Mouse (Mus musculus) kidney, embryonic 14.5 days (tissue): ENCODE results near the gene Olfr93. TPM values are rescaled to one million over a fixed set of nuclear protein-coding genes. Genes with fewer than 3 reads are reported as not detected.

Source experiments
- ATAC-seq: fragments of 200-750 bp; cut with Nextera tagmentation; 2 replicates; pipeline ENCODE4 v1.8.0; 2017; ENCODE audit warnings: moderate number of reproducible peaks, mild to moderate bottlenecking, moderate TSS enrichment, moderate library complexity; ENCODE audit not compliant: low FRiP score, low TSS enrichment
- H3K27ac ChIP-seq: fragments of 300-500 bp; sonication (generic); 2 replicates; pipeline ENCODE4 v1.5.1; 2014; ENCODE audit warnings: low read depth, mild to moderate bottlenecking, low read length, moderate library complexity, mixed read lengths
- H3K27me3 ChIP-seq: fragments of 300-500 bp; sonication (generic); 2 replicates; pipeline ENCODE4 v1.6.1; 2014; ENCODE audit warnings: mild to moderate bottlenecking, low read length; ENCODE audit not compliant: control insufficient read depth, insufficient read depth
- H3K36me3 ChIP-seq: fragments of 300-500 bp; sonication (generic); 2 replicates; pipeline ENCODE4 v1.6.1; 2014; ENCODE audit warnings: low read length, mixed read lengths; ENCODE audit not compliant: control insufficient read depth, insufficient read depth
- H3K4me1 ChIP-seq: fragments of 300-500 bp; sonication (generic); 2 replicates; pipeline ENCODE4 v1.6.1; 2014; ENCODE audit warnings: low read length, mixed read lengths; ENCODE audit not compliant: control insufficient read depth, insufficient read depth
- H3K4me2 ChIP-seq: fragments of 300-500 bp; sonication (generic); replicated peaks from 2 replicates; pipeline ENCODE4 v1.6.1; 2014; ENCODE audit warnings: low read depth, mild to moderate bottlenecking, low read length
- H3K4me3 ChIP-seq: fragments of 300-500 bp; sonication (generic); 2 replicates; pipeline ENCODE4 v1.5.1; 2014; ENCODE audit warnings: mild to moderate bottlenecking, low read length
- H3K9ac ChIP-seq: fragments of 300-500 bp; sonication (generic); 2 replicates; pipeline ENCODE4 v1.6.1; 2014; ENCODE audit warnings: low read depth, mild to moderate bottlenecking, low read length, moderate library complexity
- H3K9me3 ChIP-seq: fragments of 300-500 bp; sonication (generic); 2 replicates; pipeline ENCODE4 v1.6.1; 2016; ENCODE audit warnings: low read length; ENCODE audit not compliant: control insufficient read depth
- WGBS: fragments of 180-500 bp; shearing (Covaris S2); extraction: QIAGEN DNeasy Blood & Tissue Kit; methylation state at CpG from one replicate; pipeline ENCODE4 v1.1.7; 2014; 5-methylcytosine and 5-hydroxymethylcytosine counted together
- polyA plus RNA-seq: library from polyadenylated mRNA; unstranded; fragments of >200 nt; fragmentation: Nextera tagmentation; extraction: Ambion mirVana; gene quantifications from 2 replicates; pipeline ENCODE4 v1.2.1, GENCODE M21; 2014

Olfr93 gene
- not detected in 2 replicates for polyA plus RNA-seq

DNA sequence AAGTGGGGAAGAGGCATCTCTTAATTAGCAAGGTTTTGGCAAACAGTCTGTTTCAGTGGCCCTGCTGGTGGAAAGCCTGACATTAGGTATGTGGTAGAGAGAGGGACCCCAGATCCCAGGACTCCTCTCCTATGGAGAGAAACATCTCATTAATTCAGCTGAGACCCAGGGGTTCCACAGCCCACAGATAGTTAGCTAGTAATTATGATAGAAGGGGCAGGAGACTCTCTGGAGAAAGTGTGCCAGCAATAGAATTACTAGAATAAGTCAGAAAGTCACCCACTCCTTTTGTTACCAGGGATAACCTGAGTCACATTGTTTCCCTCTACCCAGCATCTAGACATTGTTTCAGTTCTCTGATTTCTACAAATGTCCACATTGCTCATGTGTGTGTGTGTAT is at the start of gene Olfr93:
Gene Olfr93, minus strand, starts transcription at position 101 of the 400 bp plus-strand sequence.
- no peak for ATAC-seq

GRCm38 (mm10) chr17:37203917-37204236 is 42.6 kb upstream of the Olfr93 start:
- Histone ChIP-seq H3K4me3 (no peak overlapping the region), H3K27me3 (no peaks in the 10 kb centered on the region; the same call in 1 of the 2 replicates), H3K36me3 (no peaks in the 10 kb centered on the region), H3K4me2 (no peak overlapping the region), H3K4me1 (no peaks in the 10 kb centered on the region), H3K9me3 (no peaks in the 10 kb centered on the region), H3K9ac (no peak overlapping the region), H3K27ac (no peak overlapping the region)
- 31% methylated on average over 3 of the region's 3 CpGs for WGBS
- peak; percentile 32; the same call in 1 of the 2 replicates for ATAC-seq

More for the DNA sequence above, at the start of gene Olfr93:
- Histone ChIP-seq H3K27ac (no peak within 1 kb of the TSS), H3K36me3 (no peaks in the 10 kb centered on the region), H3K4me3 (no peak within 1 kb of the TSS), H3K27me3 (no peaks in the 10 kb centered on the region), H3K9me3 (no peaks in the 10 kb centered on the region), H3K9ac (no peak within 1 kb of the TSS), H3K4me2 (no peak within 1 kb of the TSS), H3K4me1 (no peaks in the 10 kb centered on the region)

DNA sequence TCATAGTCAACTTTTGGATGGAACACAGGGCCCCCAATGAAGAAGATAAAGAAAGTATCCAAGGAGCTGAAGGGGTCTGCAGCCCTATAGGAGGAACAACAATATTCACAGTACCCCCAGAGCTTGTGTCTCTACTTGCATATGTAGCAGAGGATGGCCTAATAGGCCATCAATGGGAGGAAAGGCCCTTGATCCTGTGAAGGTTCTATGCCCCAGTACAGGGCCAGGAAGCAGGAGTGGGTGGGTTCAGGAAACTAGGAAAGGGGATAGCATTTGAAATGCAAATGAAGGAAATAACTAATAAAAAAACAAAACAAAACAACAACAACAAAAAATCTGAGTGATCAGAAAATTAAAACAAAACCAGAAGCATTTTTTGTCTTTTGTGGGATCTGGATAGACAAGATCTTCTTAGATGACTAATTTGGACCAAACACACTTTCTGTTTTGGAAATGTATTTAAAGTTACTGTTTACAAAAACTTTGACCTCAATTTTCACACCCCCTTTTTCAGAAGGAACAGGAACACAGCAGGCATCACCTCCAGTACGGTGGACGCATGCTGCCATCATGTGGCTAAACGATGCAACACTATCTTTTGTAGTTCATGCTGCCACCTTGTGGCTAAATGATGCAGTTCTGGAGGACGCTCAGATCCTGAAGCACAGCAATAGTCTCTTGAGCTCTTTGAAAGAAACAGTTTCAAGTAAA is 42.1 kb upstream of the Olfr93 start:
- Histone ChIP-seq H3K4me1 (no peaks in the 10 kb centered on the region), H3K9ac (no peak overlapping the region), H3K4me2 (no peak overlapping the region), H3K27me3 (peaks cover 5% of the 10 kb centered on the region), H3K9me3 (no peaks in the 10 kb centered on the region), H3K36me3 (no peaks in the 10 kb centered on the region), H3K4me3 (no peak overlapping the region), H3K27ac (no peak overlapping the region)
- under 1% methylated on average over 4 of the region's 4 CpGs for WGBS
- ATAC-seq: peak; percentile 92

GRCm38 (mm10) chr17:37200894-37201293 is 39.6 kb upstream of the Olfr93 start, which contains the start of gene Olfr94:
Gene Olfr94, minus strand, starts transcription at chr17:37200994.
- H3K9me3 ChIP-seq: no peaks in the 10 kb centered on the region
- H3K27me3 ChIP-seq: peaks cover 29% of the 10 kb centered on the region
- H3K4me2 ChIP-seq: no peak within 1 kb of the TSS
- ATAC-seq: no peak
- no peaks in the 10 kb centered on the region for H3K36me3 ChIP-seq
- no peak within 1 kb of the TSS for H3K4me3 ChIP-seq
- no peak within 1 kb of the TSS for H3K27ac ChIP-seq
- WGBS: 75% methylated on average over 2 of the region's 2 CpGs
- H3K4me1 ChIP-seq: 0 out of 2 replicates have a peak, but pooled peaks cover 4% of the 10 kb centered on the region
- H3K9ac ChIP-seq: no peak within 1 kb of the TSS

GRCm38 (mm10) chr17:37196845-37197724 is 35.8 kb upstream of the Olfr93 start:
- no peaks in the 10 kb centered on the region for H3K36me3 ChIP-seq
- 0 out of 2 replicates have a peak, but pooled peaks cover 4% of the 10 kb centered on the region for H3K4me1 ChIP-seq
- 1% methylated on average over 77 of the region's 77 CpGs for WGBS
- peak overlapping the region; percentile 40; the same call in 1 of the 2 replicates for H3K9ac ChIP-seq
- peak overlapping the region; percentile 52 for H3K4me3 ChIP-seq
- peak; percentile 91 for ATAC-seq
- H3K9me3 ChIP-seq: no peaks in the 10 kb centered on the region
- no peak overlapping the region for H3K27ac ChIP-seq
- peaks cover 30% of the 10 kb centered on the region for H3K27me3 ChIP-seq
- H3K4me2 ChIP-seq: peak overlapping the region; percentile 87

DNA sequence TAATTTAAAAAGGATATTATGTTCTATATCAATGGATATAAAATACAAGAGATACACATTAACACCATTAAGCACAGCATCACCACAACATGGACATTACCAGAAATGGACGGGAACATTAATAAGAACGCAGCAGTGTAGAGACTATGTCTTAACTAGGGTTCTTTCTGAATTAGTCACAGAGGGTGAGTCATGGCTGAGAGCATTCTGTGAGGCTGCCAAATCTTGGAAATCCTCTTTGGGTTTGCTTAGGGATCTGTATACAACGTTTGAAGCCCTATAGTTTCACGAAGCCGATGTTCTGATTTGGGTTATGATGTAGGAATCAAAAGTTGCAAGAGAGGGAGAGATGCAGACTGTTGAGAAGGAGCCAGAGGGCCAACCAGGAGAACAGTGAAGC is 33.5 kb upstream of the Olfr93 start:
- no peaks in the 10 kb centered on the region for H3K36me3 ChIP-seq
- H3K27me3 ChIP-seq: peaks cover 30% of the 10 kb centered on the region
- WGBS: 94% methylated on average over 5 of the region's 5 CpGs
- ATAC-seq: no peak
- H3K9ac ChIP-seq: no peak overlapping the region
- no peak overlapping the region for H3K4me3 ChIP-seq
- no peak overlapping the region for H3K4me2 ChIP-seq
- no peaks in the 10 kb centered on the region for H3K9me3 ChIP-seq
- 0 out of 2 replicates have a peak, but pooled peaks cover 4% of the 10 kb centered on the region for H3K4me1 ChIP-seq
- H3K27ac ChIP-seq: no peak overlapping the region

DNA sequence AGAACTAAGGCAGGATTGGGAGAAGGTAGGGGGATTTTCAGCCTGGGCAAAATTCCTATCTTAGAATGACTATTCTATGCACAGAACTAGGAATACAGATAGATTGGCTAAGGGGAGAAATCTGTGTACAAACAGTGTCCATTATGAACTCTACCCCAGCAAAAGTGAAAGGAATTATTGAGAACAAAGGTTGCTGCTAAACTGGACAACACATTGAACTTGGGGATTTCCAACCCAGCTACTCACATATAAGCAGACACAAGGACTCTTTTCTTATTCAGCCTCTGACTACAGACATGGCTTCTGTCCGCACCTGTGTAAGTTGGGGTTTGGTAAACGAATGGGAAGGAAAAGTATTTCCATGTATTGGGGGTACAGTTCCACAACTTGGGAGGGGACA is 32.4 kb upstream of the Olfr93 start, which contains the start of gene Ubd:
Gene Ubd, plus strand, starts transcription at position 237 of the 400 bp plus-strand sequence.
- no peaks in the 10 kb centered on the region for H3K9me3 ChIP-seq
- no peaks in the 10 kb centered on the region for H3K36me3 ChIP-seq
- ATAC-seq: no peak
- WGBS: 92% methylated on average over 2 of the region's 2 CpGs
- no peak within 1 kb of the TSS for H3K4me3 ChIP-seq
- 0 out of 2 replicates have a peak, but pooled peaks cover 4% of the 10 kb centered on the region for H3K4me1 ChIP-seq
- no peak within 1 kb of the TSS for H3K9ac ChIP-seq
- no peak within 1 kb of the TSS for H3K4me2 ChIP-seq
- H3K27me3 ChIP-seq: peaks cover 28% of the 10 kb centered on the region
- H3K27ac ChIP-seq: no peak within 1 kb of the TSS

- ATAC-seq: no peak
- H3K27ac ChIP-seq: no peak overlapping the region
- no peak overlapping the region for H3K4me3 ChIP-seq
- no peaks in the 10 kb centered on the region for H3K36me3 ChIP-seq
- no peaks in the 10 kb centered on the region for H3K9me3 ChIP-seq
- H3K27me3 ChIP-seq: peaks cover 22% of the 10 kb centered on the region
- no peak overlapping the region for H3K4me2 ChIP-seq
- H3K4me1 ChIP-seq: 0 out of 2 replicates have a peak, but pooled peaks cover 4% of the 10 kb centered on the region
- no peak overlapping the region for H3K9ac ChIP-seq
Measured at GRCm38 (mm10) chr17:37193032-37193431, 31.7 kb upstream of the Olfr93 start.

DNA sequence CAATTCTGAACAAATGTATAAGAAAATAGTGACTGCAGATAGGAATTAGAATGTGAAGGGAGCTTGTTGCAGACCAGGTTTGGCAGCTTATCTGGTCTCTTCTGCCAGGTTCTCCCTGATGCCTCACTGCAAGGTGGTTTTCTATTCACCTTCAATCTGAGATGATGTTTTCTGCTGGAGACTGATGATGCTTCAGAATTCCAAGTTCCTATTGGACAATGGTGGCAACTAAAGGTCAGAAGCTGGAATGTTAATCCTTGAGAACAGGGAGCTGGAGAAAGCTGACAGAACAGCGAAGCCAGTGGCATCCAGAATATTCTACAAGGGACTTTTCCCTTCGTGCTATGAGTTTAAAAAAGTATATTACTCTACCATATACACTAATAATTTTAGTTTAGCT is 29.4 kb upstream of the Olfr93 start:
- no peak overlapping the region for H3K4me3 ChIP-seq
- 29% methylated on average over 2 of the region's 2 CpGs for WGBS
- H3K4me1 ChIP-seq: no peaks in the 10 kb centered on the region
- H3K36me3 ChIP-seq: no peaks in the 10 kb centered on the region
- no peaks in the 10 kb centered on the region; the same call in 1 of the 2 replicates for H3K27me3 ChIP-seq
- no peak overlapping the region for H3K27ac ChIP-seq
- no peak overlapping the region for H3K9ac ChIP-seq
- no peaks in the 10 kb centered on the region for H3K9me3 ChIP-seq
- ATAC-seq: no peak
- no peak overlapping the region for H3K4me2 ChIP-seq
